In genomic region chr10:7070100-7070835, GRCm38 (mm10) we compare ENCODE assay signal across 15 mouse cellular contexts. TPM values are rescaled to one million over a fixed set of nuclear protein-coding genes. Genes with fewer than 3 reads are reported as not detected.
DNase-seq lines count a peak whose midpoint lies in the region; ATAC-seq and TF ChIP-seq lines count a peak whose summit lies in the region.
"Had no signal": no experiment of that assay in that cellular context is flagged by ENCODE, and none has a peak within 500 bp of the region (broad histone marks: within the 10 kb centered on the region; RNA-seq: fewer than 3 reads in every experiment).

No protein-coding gene starts in this region.

- H3K9ac ChIP-seq in forebrain, embryonic 15.5 days (replicated peaks), result no peak overlapping the region
- no peak overlapping the region for H3K9ac ChIP-seq in neural tube, embryonic 13.5 days
- H3K9ac ChIP-seq: liver, postnatal 0 days had no signal

- H3K4me3 ChIP-seq in forebrain, embryonic 15.5 days, result no peak overlapping the region
- no peak overlapping the region for H3K4me3 ChIP-seq in midbrain, embryonic 10.5 days
- H3K4me3 ChIP-seq in neural tube, embryonic 13.5 days, result no peak overlapping the region

- no peak for TF ChIP-seq POLR2A in brain, embryonic 14.5 days (IDR thresholded peaks at IDR 0.05; ENCODE audit: borderline replicate concordance, extremely low read depth, insufficient read depth, insufficient read length, poor library complexity, severe bottlenecking)

- no peaks in the 10 kb centered on the region for H3K4me1 ChIP-seq in forebrain, embryonic 15.5 days
- H3K4me1 ChIP-seq in midbrain, embryonic 10.5 days, result peaks cover 14% of the 10 kb centered on the region
- peaks cover 11% of the 10 kb centered on the region; the same call in 1 of the 2 replicates for H3K4me1 ChIP-seq in neural tube, embryonic 13.5 days (replicated peaks)

- no peaks in the 10 kb centered on the region for H3K27me3 ChIP-seq in forebrain, embryonic 15.5 days
- H3K27me3 ChIP-seq in midbrain, embryonic 10.5 days (ENCODE audit: low read depth, poor library complexity, severe bottlenecking), result no peaks in the 10 kb centered on the region
- H3K27me3 ChIP-seq in neural tube, embryonic 13.5 days, result no peaks in the 10 kb centered on the region

- H3K4me2 ChIP-seq in forebrain, embryonic 15.5 days (replicated peaks), result no peak overlapping the region
- H3K4me2 ChIP-seq in neural tube, embryonic 13.5 days, result no peak overlapping the region

- DNase-seq in brain, embryonic 14.5 days (ENCODE audit: low read depth), result peak; percentile 73
- peak; percentile 35 for DNase-seq in midbrain, embryonic 10.5 days (ENCODE audit: low spot score)
- no peak for DNase-seq in layer of hippocampus, adult 9-11 months
- DNase-seq in layer of hippocampus, postnatal 14 days (ENCODE audit: low spot score in 2 of 2), result no peak
- DNase-seq in yolk sac, embryonic 10.5 days (ENCODE audit: low spot score), result no peak
- DNase-seq: adrenal gland, adult 2 months; cerebellum, adult 11-12 months; heart, adult 18-20 months; kidney, adult 9 months; liver, postnatal 0 days; lung, postnatal 36 days; thymus, postnatal 4 days had no signal

- peak; percentile 64; the same call in 1 of the 2 replicates for ATAC-seq in forebrain, embryonic 15.5 days (replicated peaks)
- peak; percentile 47; the same call in 1 of the 2 replicates for ATAC-seq in neural tube, embryonic 13.5 days (ENCODE audit: low read depth)
- ATAC-seq: liver, postnatal 0 days had no signal

- H3K9me3 ChIP-seq in forebrain, embryonic 15.5 days, result no peaks in the 10 kb centered on the region
- H3K9me3 ChIP-seq in midbrain, embryonic 10.5 days (replicated peaks), result no peaks in the 10 kb centered on the region
- H3K9me3 ChIP-seq in neural tube, embryonic 13.5 days, result no peaks in the 10 kb centered on the region

- WGBS in forebrain, embryonic 15.5 days, result 43% methylated on average over 8 of the region's 8 CpGs
- 56% methylated on average over 8 of the region's 8 CpGs for WGBS in midbrain, embryonic 10.5 days
- WGBS in neural tube, embryonic 13.5 days, result 65% methylated on average over 8 of the region's 8 CpGs

- no peaks in the 10 kb centered on the region for H3K36me3 ChIP-seq in forebrain, embryonic 15.5 days
- no peaks in the 10 kb centered on the region for H3K36me3 ChIP-seq in midbrain, embryonic 10.5 days
- no peaks in the 10 kb centered on the region for H3K36me3 ChIP-seq in neural tube, embryonic 13.5 days

- H3K27ac ChIP-seq in forebrain, embryonic 15.5 days (replicated peaks), result no peak overlapping the region
- H3K27ac ChIP-seq in midbrain, embryonic 10.5 days (replicated peaks), result peak overlapping the region; percentile 38; the same call in 1 of the 2 replicates
- no peak overlapping the region for H3K27ac ChIP-seq in neural tube, embryonic 13.5 days (replicated peaks)

- TF ChIP-seq CTCF in brain, embryonic 14.5 days (IDR thresholded peaks at IDR 0.05; ENCODE audit: borderline replicate concordance, extremely low read depth, insufficient read depth, insufficient read length), result no peak

RNA-seq across cellular contexts. Expression of gene Ipcef1, which starts 18.0 kb away (rescaled TPM):
- 1.3 and 1.6 TPM in 2 replicates for polyA plus RNA-seq in brain, embryonic 14.5 days (2012; rRNA removed)
- 1.3 and 1.4 TPM in 2 replicates for polyA plus RNA-seq in forebrain, embryonic 15.5 days (2015; fragmentation: Nextera tagmentation; extraction: Ambion mirVana)
- 0.48 and 0.92 TPM in 2 replicates for polyA plus RNA-seq in midbrain, embryonic 10.5 days (2016; fragmentation: Nextera tagmentation; extraction: Ambion mirVana)
- 0.76 and 1.2 TPM in 2 replicates for polyA plus RNA-seq in neural tube, embryonic 13.5 days (2015; fragmentation: Nextera tagmentation; extraction: Ambion mirVana)
- total RNA-seq in layer of hippocampus, postnatal 14 days (2021), result 1 to 10 TPM; 5.7 to 8.0 TPM
- polyA plus RNA-seq: testis, adult 2 months had no signal

Comparison
In these comparisons a context has a peak if more than half of its experiments do, and no peak if none do; other contexts are left out.
1. DNase-seq: peak in brain, embryonic 14.5 days (single experiment) and midbrain, embryonic 10.5 days (single experiment); none in layer of hippocampus, adult 9-11 months (single experiment), layer of hippocampus, postnatal 14 days (0 of 2) and yolk sac, embryonic 10.5 days (single experiment).